Mouse (Mus musculus) liver, adult 10 weeks (tissue): ENCODE results near the gene Gm11397. TPM values are rescaled to one million over a fixed set of nuclear protein-coding genes. Genes with fewer than 3 reads are reported as not detected.

ENCODE experiments used
- polyA plus RNA-seq: library from polyadenylated mRNA; stranded (reverse); fragments of 350-450 nt; fragmentation: Illumina TruSeq; extraction: RNeasy Lipid Tissue Mini Kit (QIAGEN cat#74804); gene quantifications from one replicate; pipeline ENCODE4 v1.2.3, GENCODE M21; 2014; ENCODE audit warnings: low read depth, low replicate concordance

The Gm11397 gene
- polyA plus RNA-seq: not detected

GRCm38 (mm10) chr13:33395461-33395860 lies at the start of gene Gm11397:
Gm11397 (plus strand) TSS chr13:33395761.

Other genes with a start within 250 kb of the Gm11397 start
- not detected for gene Serpinb9c, start 236.0 kb upstream of the Gm11397 start, polyA plus RNA-seq
- gene Serpinb9d, start 202.8 kb upstream of the Gm11397 start, polyA plus RNA-seq: not detected
- gene Serpinb9e, start 146.1 kb upstream of the Gm11397 start, polyA plus RNA-seq: not detected
- not detected for gene Serpinb9f, start 71.7 kb upstream of the Gm11397 start, polyA plus RNA-seq
- not detected for gene Serpinb9g, start 89.0 kb downstream of the Gm11397 start, polyA plus RNA-seq